Mouse (Mus musculus) CD4-positive naive resting alpha-beta T cell, adult 57 days (primary cell): ENCODE measurements around the gene Prr14l. TPM values are rescaled to one million over a fixed set of nuclear protein-coding genes. Genes with fewer than 3 reads are reported as not detected.

Experiments used
- total RNA-seq: library from RNA; stranded (reverse); gene quantifications from one replicate; pipeline ENCODE4 v1.2.4, GENCODE M21; 2023

Prr14l gene
- total RNA-seq, result 47.7 TPM

DNA sequence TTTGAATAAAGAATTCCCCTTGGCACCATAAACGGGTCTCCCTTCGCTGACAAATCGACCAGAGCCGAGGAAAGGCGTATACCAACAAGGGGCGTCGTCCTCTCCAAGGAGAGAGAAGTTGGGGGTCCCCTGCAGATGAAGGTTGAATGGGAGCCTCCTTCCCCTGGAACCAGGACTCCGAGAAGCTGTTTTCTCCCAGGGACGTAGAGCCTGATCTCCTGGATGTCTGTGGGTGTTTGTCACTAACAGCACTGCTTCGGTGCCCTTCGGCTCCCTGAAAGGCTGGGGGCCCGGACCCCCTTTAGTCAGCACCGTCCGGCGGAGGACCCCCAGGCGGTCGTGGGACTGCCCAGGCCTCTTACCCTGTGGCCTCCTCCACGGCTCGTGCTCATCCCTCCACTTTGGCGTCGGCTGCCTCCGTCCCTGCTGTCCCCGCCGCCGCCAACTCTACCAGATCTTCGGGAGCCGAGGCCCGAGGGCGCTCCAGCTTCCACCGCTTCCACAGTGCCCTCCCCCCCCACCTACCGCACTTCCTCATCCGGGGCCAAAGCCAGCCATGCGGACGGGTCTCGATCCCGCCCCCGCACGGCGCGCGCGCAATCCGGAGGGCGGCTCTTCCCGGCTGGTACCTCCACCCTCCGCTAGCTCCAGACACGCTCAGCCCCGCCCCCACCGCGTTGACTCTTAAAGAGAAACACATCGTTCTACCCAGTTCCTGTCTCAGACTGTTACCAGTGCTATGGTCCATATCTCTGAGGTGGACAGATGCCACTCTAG is at the start of gene Prr14l:
Gene Prr14l, minus strand, starts transcription at position 526 of the 777 bp plus-strand sequence.

DNA sequence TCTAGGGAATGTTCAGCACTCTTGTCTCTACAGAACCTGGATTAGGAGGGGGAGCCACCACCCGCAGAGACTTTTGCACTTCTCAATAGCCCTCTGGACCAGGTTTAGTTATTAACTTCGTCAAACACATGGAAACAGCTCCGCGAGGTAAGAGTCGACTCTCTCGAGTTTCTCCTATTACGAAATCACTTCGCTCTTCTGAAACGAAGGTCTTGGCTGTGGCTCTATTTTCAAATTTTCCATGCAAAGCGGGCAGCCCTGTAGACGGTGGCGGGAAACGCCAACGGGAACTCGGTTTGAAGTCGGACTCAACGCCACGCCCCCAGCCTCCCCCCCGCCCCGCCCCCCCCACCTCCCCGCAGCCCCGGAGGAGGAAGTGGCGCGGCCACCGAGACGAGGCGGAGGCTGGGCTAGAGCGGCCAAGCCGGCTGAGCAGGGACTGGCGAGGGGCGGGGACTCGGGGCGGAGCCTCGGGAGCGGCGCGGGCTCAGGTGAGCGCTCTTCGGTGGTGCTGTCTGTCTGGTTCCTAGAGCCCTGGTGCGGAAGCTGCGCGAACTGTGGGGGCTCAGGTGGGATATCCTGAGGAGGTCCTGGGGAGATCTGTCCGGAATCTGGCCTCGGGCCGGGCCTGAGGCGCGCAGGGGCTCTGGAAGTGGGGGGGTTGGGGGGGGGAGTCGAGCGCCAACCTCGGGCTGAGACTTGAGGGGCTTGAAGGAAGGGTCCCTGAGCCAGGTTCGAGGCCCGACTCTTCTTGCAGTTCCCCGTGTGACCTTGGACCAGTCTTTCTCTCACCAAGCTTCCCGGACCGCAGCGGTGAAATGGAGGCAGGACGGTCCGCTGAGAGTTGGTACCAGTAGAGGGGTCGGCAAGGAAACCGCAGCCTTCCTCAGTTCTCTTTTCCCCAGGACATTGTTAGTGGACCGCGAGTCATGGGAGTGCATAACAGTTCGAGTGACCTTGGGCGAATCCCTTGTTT is 9.5 kb upstream of the Prr14l start, which contains the start of gene Depdc5:
Gene Depdc5, plus strand, starts transcription at position 449 of the 976 bp plus-strand sequence.

DNA sequence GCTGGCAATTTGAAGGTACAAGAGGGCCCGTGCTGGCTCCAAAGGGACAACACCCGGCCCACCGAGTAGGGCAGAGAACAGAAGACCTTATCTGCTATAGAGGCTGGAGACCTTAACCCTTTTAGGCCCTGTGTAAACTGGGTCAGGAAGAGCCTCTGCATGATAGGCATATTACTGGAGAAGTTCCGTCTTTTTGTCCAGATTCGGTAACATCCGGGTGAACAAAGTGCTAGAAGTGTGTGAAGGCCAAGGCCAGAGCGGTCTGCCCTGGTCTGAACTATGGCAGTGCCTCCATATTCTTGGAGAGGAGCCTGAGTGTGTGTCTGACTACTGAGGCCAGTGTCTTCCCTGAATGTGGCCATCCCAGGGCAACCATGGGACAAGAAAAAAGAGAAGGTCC is 27.0 kb downstream of the Prr14l start, which contains the start of gene Gm20671:
Gene Gm20671, minus strand, starts transcription at position 101 of the 400 bp plus-strand sequence.

DNA sequence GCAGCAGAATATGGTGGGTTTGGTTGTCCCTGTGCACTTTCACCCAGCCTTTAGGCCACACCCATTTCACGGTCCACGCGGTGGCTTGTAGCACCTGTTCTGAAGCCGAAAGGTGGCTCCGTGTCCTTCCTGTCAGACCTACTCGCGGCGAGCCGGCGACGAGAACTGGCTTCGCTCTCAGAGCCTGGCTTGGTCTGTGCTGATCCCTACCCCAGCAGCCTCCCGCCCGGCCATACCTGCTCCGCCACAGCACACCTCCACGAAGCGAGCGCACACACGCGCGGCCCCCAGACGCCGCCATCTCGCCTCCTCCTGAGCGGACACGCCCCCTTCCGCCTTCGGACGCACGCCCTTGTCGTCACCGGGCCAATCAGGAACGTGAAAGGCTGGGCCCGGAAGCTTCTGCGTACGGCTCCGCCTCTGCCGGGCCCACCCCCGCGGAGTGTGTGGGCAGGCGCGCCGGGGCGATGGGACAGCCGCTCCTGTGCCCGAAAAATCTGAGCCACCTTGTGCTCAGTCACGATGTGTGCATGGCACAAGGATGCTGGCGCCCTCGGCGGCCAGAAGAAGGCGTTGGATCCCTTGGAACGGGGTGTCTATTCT is 68.6 kb downstream of the Prr14l start, which contains the start of gene Pisd:
Gene Pisd, minus strand, starts transcription at position 334 of the 603 bp plus-strand sequence.

Other genes with a start within 250 kb of the Prr14l start
- gene Yes1, start 243.1 kb downstream of the Prr14l start, total RNA-seq, result 2.2 TPM
- 40.9 TPM for gene Pisd, start 68.6 kb downstream of the Prr14l start, total RNA-seq
- not detected for gene Gm20671, start 27.1 kb downstream of the Prr14l start, total RNA-seq
- gene Depdc5, start 9.4 kb upstream of the Prr14l start, total RNA-seq, result 56.3 TPM
- gene Ywhah, start 164.6 kb upstream of the Prr14l start, total RNA-seq, result 123 TPM
- gene Slc5a1, start 250.0 kb upstream of the Prr14l start, total RNA-seq, result not detected